In the genomic region with DNA sequence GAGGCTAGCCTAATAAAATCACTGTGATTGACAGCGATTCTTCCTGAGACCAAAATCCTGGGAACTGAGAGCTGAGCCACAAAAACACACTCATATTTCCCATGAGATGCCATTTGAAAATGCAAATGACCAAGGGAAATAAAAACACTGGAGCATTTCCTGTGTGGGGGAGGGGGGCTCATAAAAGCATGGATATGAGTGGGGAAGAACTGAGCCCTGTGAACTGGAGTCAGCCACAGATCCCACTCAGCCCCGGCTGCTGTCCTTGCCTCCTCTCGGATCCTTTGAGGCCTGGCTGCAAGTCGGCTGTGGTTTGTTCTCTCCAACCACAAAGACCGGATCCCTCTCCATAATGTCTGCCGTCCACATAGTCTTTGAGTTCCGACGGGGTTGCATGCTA, we compare ENCODE assay signal across 9 mouse cellular contexts.
DNase-seq lines count a peak whose midpoint lies in the region; ATAC-seq lines count a peak whose summit lies in the region.
"Had no signal": no experiment of that assay in that cellular context is flagged by ENCODE, and none has a peak within 500 bp of the region (broad histone marks: within the 10 kb centered on the region; RNA-seq: fewer than 3 reads in every experiment).

No protein-coding gene starts in this region.

- H3K27me3 ChIP-seq in heart, embryonic 13.5 days (replicated peaks), result no peaks in the 10 kb centered on the region
- H3K27me3 ChIP-seq in heart, embryonic 12.5 days (replicated peaks), result no peaks in the 10 kb centered on the region
- no peaks in the 10 kb centered on the region for H3K27me3 ChIP-seq in hindbrain, embryonic 12.5 days
- H3K27me3 ChIP-seq in limb, embryonic 13.5 days, result no peaks in the 10 kb centered on the region

- peaks cover 66% of the 10 kb centered on the region for H3K4me1 ChIP-seq in heart, embryonic 13.5 days
- peaks cover 58% of the 10 kb centered on the region for H3K4me1 ChIP-seq in heart, embryonic 12.5 days (replicated peaks)
- peaks cover 33% of the 10 kb centered on the region for H3K4me1 ChIP-seq in brown adipose tissue, adult 24 weeks (ENCODE audit: control insufficient read depth, insufficient read depth, insufficient read length, low read length)
- H3K4me1 ChIP-seq in hindbrain, embryonic 12.5 days, result peaks cover 45% of the 10 kb centered on the region
- H3K4me1 ChIP-seq in limb, embryonic 13.5 days, result peaks cover 78% of the 10 kb centered on the region

- H3K36me3 ChIP-seq in heart, embryonic 13.5 days, result no peaks in the 10 kb centered on the region
- H3K36me3 ChIP-seq in heart, embryonic 12.5 days, result no peaks in the 10 kb centered on the region
- H3K36me3 ChIP-seq in hindbrain, embryonic 12.5 days, result no peaks in the 10 kb centered on the region
- H3K36me3 ChIP-seq in limb, embryonic 13.5 days, result no peaks in the 10 kb centered on the region

- no peak for ATAC-seq in heart, embryonic 13.5 days (ENCODE audit: extremely low read depth, insufficient number of reproducible peaks, low FRiP score, low TSS enrichment)
- no peak for ATAC-seq in heart, embryonic 12.5 days (ENCODE audit: insufficient number of reproducible peaks, low FRiP score)
- peak; percentile 73 for ATAC-seq in hindbrain, embryonic 12.5 days (ENCODE audit: low FRiP score)
- ATAC-seq in limb, embryonic 13.5 days (ENCODE audit: low FRiP score, low read depth), result no peak
- ATAC-seq: activated CD4-positive, CD25-positive, alpha-beta regulatory T cell, adult 4 months had no signal

- H3K9me3 ChIP-seq in heart, embryonic 13.5 days, result no peaks in the 10 kb centered on the region
- no peaks in the 10 kb centered on the region for H3K9me3 ChIP-seq in heart, embryonic 12.5 days (replicated peaks)
- no peaks in the 10 kb centered on the region for H3K9me3 ChIP-seq in hindbrain, embryonic 12.5 days (replicated peaks)
- H3K9me3 ChIP-seq in limb, embryonic 13.5 days, result no peaks in the 10 kb centered on the region

- 74% methylated on average over 8 of the region's 8 CpGs for WGBS in heart, embryonic 13.5 days
- 69% methylated on average over 8 of the region's 8 CpGs for WGBS in heart, embryonic 12.5 days
- 75% methylated on average over 8 of the region's 8 CpGs for WGBS in hindbrain, embryonic 12.5 days
- 36% methylated on average over 8 of the region's 8 CpGs for WGBS in limb, embryonic 13.5 days

- no peak for DNase-seq in layer of hippocampus, adult 9-11 months
- no peak for DNase-seq in left cerebral cortex, postnatal 4 days
- DNase-seq in embryo, embryonic 11 days, result no peak

- intact Hi-C loops in left cerebral cortex, postnatal 4 days (cut with DNase I), result no loop called here

- H3K4me3 ChIP-seq in heart, embryonic 13.5 days, result no peak overlapping the region
- H3K4me3 ChIP-seq in heart, embryonic 12.5 days, result no peak overlapping the region
- no peak overlapping the region for H3K4me3 ChIP-seq in brown adipose tissue, adult 24 weeks (ENCODE audit: insufficient read depth, low read depth, low read length)
- no peak overlapping the region for H3K4me3 ChIP-seq in hindbrain, embryonic 12.5 days
- H3K4me3 ChIP-seq in limb, embryonic 13.5 days, result no peak overlapping the region

- peak overlapping the region; percentile 44; the same call in 1 of the 2 replicates for H3K27ac ChIP-seq in heart, embryonic 13.5 days (replicated peaks)
- no peak overlapping the region for H3K27ac ChIP-seq in heart, embryonic 12.5 days (ENCODE audit: poor library complexity, severe bottlenecking)
- peak overlapping the region; percentile 74 for H3K27ac ChIP-seq in brown adipose tissue, adult 24 weeks (replicated peaks; ENCODE audit: low read depth, low read length)
- H3K27ac ChIP-seq in hindbrain, embryonic 12.5 days, result peak overlapping the region; percentile 80
- H3K27ac ChIP-seq in limb, embryonic 13.5 days, result peak overlapping the region; percentile 95

- H3K9ac ChIP-seq in heart, embryonic 13.5 days, result no peak overlapping the region
- no peak overlapping the region for H3K9ac ChIP-seq in heart, embryonic 12.5 days
- 0 out of 2 replicates have a peak overlapping the region, but pooled peaks have one; percentile 0 for H3K9ac ChIP-seq in hindbrain, embryonic 12.5 days
- peak overlapping the region; percentile 8; the same call in 1 of the 2 replicates for H3K9ac ChIP-seq in limb, embryonic 13.5 days

- H3K4me2 ChIP-seq in heart, embryonic 13.5 days, result no peak overlapping the region
- H3K4me2 ChIP-seq in heart, embryonic 12.5 days, result no peak overlapping the region
- H3K4me2 ChIP-seq in hindbrain, embryonic 12.5 days (replicated peaks), result no peak overlapping the region
- H3K4me2 ChIP-seq in limb, embryonic 13.5 days (replicated peaks), result no peak overlapping the region

Comparison
In these comparisons a context has a peak if more than half of its experiments do, and no peak if none do; other contexts are left out.
1. H3K9ac ChIP-seq: peak in hindbrain, embryonic 12.5 days (single experiment) and limb, embryonic 13.5 days (single experiment); none in heart, embryonic 13.5 days (single experiment) and heart, embryonic 12.5 days (single experiment).